Mouse (Mus musculus): Measurements from ENCODE around the gene Trp53tg5. TPM values are rescaled to one million over a fixed set of nuclear protein-coding genes. Genes with fewer than 3 reads are reported as not detected.

Gene Trp53tg5
- total and polyA plus RNA-seq, 2 experiments: not detected

DNA sequence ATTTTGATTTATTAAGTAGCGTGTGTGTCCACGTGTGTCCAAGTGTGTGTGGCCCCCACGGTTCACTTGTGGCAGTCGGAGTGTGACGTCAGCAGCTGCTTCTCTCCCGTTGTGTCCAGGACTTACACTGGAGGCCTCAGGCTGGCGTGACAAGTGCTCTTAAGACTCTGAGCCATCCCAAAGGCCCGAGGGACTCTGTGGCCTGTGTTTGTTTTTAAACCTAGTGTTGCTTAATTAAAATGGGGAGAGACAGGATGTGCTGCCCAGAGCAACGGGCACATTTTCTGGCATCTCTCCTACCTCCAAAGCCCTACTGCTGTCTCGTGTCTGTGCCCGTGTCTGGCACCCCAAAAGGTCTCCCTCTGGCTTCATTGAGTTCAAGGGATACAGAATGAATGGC is 50.1 kb downstream of the Trp53tg5 start:
- Histone ChIP-seq H3K27me3 (ENCODE audit: control insufficient read depth, insufficient read depth, low read length) (no peaks in the 10 kb centered on the region), H3K36me3 (ENCODE audit: control insufficient read depth, insufficient read depth, low read length) (peaks cover 39% of the 10 kb centered on the region), H3K4me3 (ENCODE audit: insufficient read depth, low read depth, low read length) (no peak overlapping the region), H3K27ac (replicated peaks; ENCODE audit: insufficient read depth, low read depth, low read length) (peak overlapping the region; percentile 89), H3K9ac (ENCODE audit: low read depth, low read length) (peak overlapping the region; percentile 42; the same call in 1 of the 2 replicates), H3K4me1 (ENCODE audit: control insufficient read depth, insufficient read depth, low read length) (peaks cover 50% of the 10 kb centered on the region), H3K79me2 (ENCODE audit: control insufficient read depth, insufficient read depth, low read length) (no peaks in the 10 kb centered on the region)
- DNase-seq (ENCODE audit: extremely low read depth, low read depth, low spot score): peak; percentile 93
- 27% methylated on average over 11 of the region's 11 CpGs for WGBS
- TF ChIP-seq CTCF (IDR thresholded peaks at IDR 0.05; ENCODE audit: low read depth, low read length) (peak; percentile 4; the same call in 1 of the 2 replicates), POLR2A (IDR thresholded peaks at IDR 0.05; ENCODE audit: extremely low read depth, insufficient read depth, low read length) (0 out of 2 replicates have a peak, but pooled peaks have one; percentile 38)

DNA sequence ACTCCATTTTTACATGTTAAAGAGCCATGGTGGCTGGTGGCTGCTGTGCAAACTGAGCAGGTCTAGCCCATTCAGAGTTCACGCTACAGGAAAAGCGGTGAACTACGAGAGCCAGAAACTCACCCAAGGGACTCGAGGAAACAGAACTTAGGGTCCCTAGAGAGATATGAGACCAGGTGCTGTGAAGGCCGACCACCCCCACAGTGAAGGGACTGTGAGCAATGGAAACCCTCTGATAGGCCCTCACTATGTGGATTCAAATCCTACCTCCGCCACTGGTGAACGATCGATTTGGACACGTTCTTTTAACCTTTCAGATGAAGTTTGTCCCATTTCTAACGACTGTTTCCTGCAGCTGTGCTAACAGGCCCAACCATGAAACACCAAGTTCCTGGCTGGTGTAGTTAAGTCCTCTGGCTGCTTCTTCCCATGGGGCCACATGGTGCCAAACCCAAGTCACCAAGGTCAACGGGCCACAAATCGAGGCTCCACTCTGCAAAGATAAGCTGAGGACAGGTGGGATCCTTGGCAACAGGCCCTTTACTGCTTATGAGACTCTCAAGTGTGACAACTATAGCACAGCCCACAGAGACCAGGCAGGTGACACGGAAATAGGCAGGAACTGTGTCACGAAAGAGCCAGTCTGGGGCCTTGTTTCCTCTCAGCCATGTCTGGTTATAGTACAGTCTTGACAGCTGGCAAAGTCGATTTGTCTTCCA is 50.7 kb downstream of the Trp53tg5 start:
- peak overlapping the region; percentile 20 for H3K9ac ChIP-seq (ENCODE audit: low read depth, low read length)
- DNase-seq (ENCODE audit: extremely low read depth, low read depth, low spot score): peak; percentile 96

DNA sequence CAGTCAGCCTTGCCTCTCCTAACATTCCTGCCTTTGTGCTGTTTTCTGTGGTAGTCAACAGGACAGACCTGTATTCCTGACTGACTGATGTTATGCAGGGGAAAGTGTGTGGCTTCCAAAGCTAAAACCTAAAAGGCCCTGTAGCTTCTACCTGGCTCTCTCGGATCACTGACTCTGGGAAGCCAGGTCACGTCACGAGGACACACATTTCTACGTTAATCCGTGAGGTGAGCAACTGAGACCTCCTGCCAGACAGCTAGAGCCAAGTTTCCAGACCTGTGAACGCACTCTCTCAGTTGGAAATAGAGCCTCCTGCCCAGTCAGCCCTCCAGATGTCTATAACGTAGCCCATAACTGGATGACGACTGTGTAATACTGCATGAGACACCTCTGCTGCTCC is 51.5 kb downstream of the Trp53tg5 start:
- TF ChIP-seq POLR2A (IDR thresholded peaks at IDR 0.05; ENCODE audit: extremely low read depth, insufficient read depth, low read length): no peak
- TF ChIP-seq CTCF (IDR thresholded peaks at IDR 0.05; ENCODE audit: low read depth, low read length): no peak
- peak overlapping the region; percentile 89 for H3K27ac ChIP-seq (replicated peaks; ENCODE audit: insufficient read depth, low read depth, low read length)
- WGBS: 17% methylated on average over 8 of the region's 8 CpGs
- DNase-seq (ENCODE audit: extremely low read depth, low read depth, low spot score): peak; percentile 88
- no peaks in the 10 kb centered on the region for H3K79me2 ChIP-seq (ENCODE audit: control insufficient read depth, insufficient read depth, low read length)
- H3K4me1 ChIP-seq (ENCODE audit: control insufficient read depth, insufficient read depth, low read length): peaks cover 45% of the 10 kb centered on the region
- H3K27me3 ChIP-seq (ENCODE audit: control insufficient read depth, insufficient read depth, low read length): no peaks in the 10 kb centered on the region
- H3K4me3 ChIP-seq (ENCODE audit: insufficient read depth, low read depth, low read length): no peak overlapping the region
- peak overlapping the region; percentile 16 for H3K9ac ChIP-seq (ENCODE audit: low read depth, low read length)
- peaks cover 24% of the 10 kb centered on the region for H3K36me3 ChIP-seq (ENCODE audit: control insufficient read depth, insufficient read depth, low read length)

More for the DNA sequence above, 50.7 kb downstream of the Trp53tg5 start:
- 26% methylated on average over 15 of the region's 15 CpGs for whole genome bisulfite sequencing
- H3K4me1 ChIP-seq (ENCODE audit: control insufficient read depth, insufficient read depth, low read length): peaks cover 49% of the 10 kb centered on the region
- H3K4me3 ChIP-seq (ENCODE audit: insufficient read depth, low read depth, low read length): no peak overlapping the region
- TF ChIP-seq CTCF (IDR thresholded peaks at IDR 0.05; ENCODE audit: low read depth, low read length) (no peak), POLR2A (IDR thresholded peaks at IDR 0.05; ENCODE audit: extremely low read depth, insufficient read depth, low read length) (no peak)
- H3K27ac ChIP-seq (replicated peaks; ENCODE audit: insufficient read depth, low read depth, low read length): peak overlapping the region; percentile 89
- no peaks in the 10 kb centered on the region for H3K79me2 ChIP-seq (ENCODE audit: control insufficient read depth, insufficient read depth, low read length)
- peaks cover 33% of the 10 kb centered on the region for H3K36me3 ChIP-seq (ENCODE audit: control insufficient read depth, insufficient read depth, low read length)
- no peaks in the 10 kb centered on the region for H3K27me3 ChIP-seq (ENCODE audit: control insufficient read depth, insufficient read depth, low read length)

DNA sequence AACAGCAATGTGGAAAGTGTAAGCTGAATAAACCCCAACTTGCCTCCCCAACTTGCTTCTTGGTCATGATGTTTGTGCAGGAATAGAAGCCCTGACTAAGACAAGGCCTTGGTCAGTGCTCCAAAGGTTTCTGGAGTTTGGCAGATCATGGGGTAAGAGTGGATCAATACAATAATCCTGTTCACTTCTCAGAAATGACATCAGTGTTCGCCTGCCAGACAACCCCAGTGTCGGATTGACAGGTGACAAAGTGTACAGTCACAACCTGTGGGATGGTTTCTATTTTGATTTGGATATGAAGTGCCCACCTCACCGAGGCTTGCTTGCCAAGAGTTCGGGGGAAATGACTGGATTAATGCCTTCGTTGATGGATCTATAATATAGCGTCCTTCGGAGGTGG is 52.2 kb downstream of the Trp53tg5 start:
- peaks cover 18% of the 10 kb centered on the region; the same call in 1 of the 2 replicates for H3K36me3 ChIP-seq (ENCODE audit: control insufficient read depth, insufficient read depth, low read length)
- peak overlapping the region; percentile 89 for H3K27ac ChIP-seq (replicated peaks; ENCODE audit: insufficient read depth, low read depth, low read length)
- WGBS: 24% methylated on average over 7 of the region's 7 CpGs
- H3K27me3 ChIP-seq (ENCODE audit: control insufficient read depth, insufficient read depth, low read length): no peaks in the 10 kb centered on the region
- no peak overlapping the region; the same call in 1 of the 2 replicates for H3K9ac ChIP-seq (ENCODE audit: low read depth, low read length)
- H3K79me2 ChIP-seq (ENCODE audit: control insufficient read depth, insufficient read depth, low read length): no peaks in the 10 kb centered on the region
- peaks cover 40% of the 10 kb centered on the region for H3K4me1 ChIP-seq (ENCODE audit: control insufficient read depth, insufficient read depth, low read length)
- no peak overlapping the region for H3K4me3 ChIP-seq (ENCODE audit: insufficient read depth, low read depth, low read length)
- no peak for TF ChIP-seq POLR2A (IDR thresholded peaks at IDR 0.05; ENCODE audit: extremely low read depth, insufficient read depth, low read length)
- DNase-seq (ENCODE audit: extremely low read depth, low read depth, low spot score): peak; percentile 95

Other genes starting within 250 kb of the Trp53tg5 start
- gene Svs2, start 235.3 kb downstream of the Trp53tg5 start, total RNA-seq (2014; rRNA removed): not detected in 2 replicates
- not detected in 2 replicates for gene Svs2, start 235.3 kb downstream of the Trp53tg5 start, polyA plus RNA-seq (2012; rRNA removed)
- not detected in 2 replicates for gene Svs3b, start 217.1 kb downstream of the Trp53tg5 start, total RNA-seq (2014; rRNA removed)
- not detected in 2 replicates for gene Svs3b, start 217.1 kb downstream of the Trp53tg5 start, polyA plus RNA-seq (2012; rRNA removed)
- gene Svs4, start 195.3 kb downstream of the Trp53tg5 start, total RNA-seq (2014; rRNA removed): not detected in 2 replicates
- not detected in 2 replicates for gene Svs4, start 195.3 kb downstream of the Trp53tg5 start, polyA plus RNA-seq (2012; rRNA removed)
- gene Svs3a, start 184.5 kb downstream of the Trp53tg5 start, total RNA-seq (2014; rRNA removed): not detected in 2 replicates
- gene Svs3a, start 184.5 kb downstream of the Trp53tg5 start, polyA plus RNA-seq (2012; rRNA removed): not detected in 2 replicates
- gene Svs6, start 157.0 kb downstream of the Trp53tg5 start, total RNA-seq (2014; rRNA removed): not detected in 2 replicates
- gene Svs6, start 157.0 kb downstream of the Trp53tg5 start, polyA plus RNA-seq (2012; rRNA removed): not detected in 2 replicates
- not detected in 2 replicates for gene Svs5, start 141.0 kb downstream of the Trp53tg5 start, total RNA-seq (2014; rRNA removed)
- gene Svs5, start 141.0 kb downstream of the Trp53tg5 start, polyA plus RNA-seq (2012; rRNA removed): not detected in 2 replicates
- 0.94 and 1.4 TPM in 2 replicates for gene Slpi, start 84.6 kb downstream of the Trp53tg5 start, total RNA-seq (2014; rRNA removed)
- 4.5 and 5.7 TPM in 2 replicates for gene Slpi, start 84.6 kb downstream of the Trp53tg5 start, polyA plus RNA-seq (2012; rRNA removed)
- 0.18 and 0.20 TPM in 2 replicates for gene Rbpjl, start 70.6 kb downstream of the Trp53tg5 start, total RNA-seq (2014; rRNA removed)
- gene Rbpjl, start 70.6 kb downstream of the Trp53tg5 start, polyA plus RNA-seq (2012; rRNA removed): not detected in 2 replicates
- gene Matn4, start 68.6 kb downstream of the Trp53tg5 start, total RNA-seq (2014; rRNA removed): 0.07 and 0.09 TPM in 2 replicates
- gene Matn4, start 68.6 kb downstream of the Trp53tg5 start, polyA plus RNA-seq (2012; rRNA removed): 0.04 and 0.05 TPM in 2 replicates
- gene Sdc4, start 29.8 kb downstream of the Trp53tg5 start, total RNA-seq (2014; rRNA removed): 511 and 573 TPM in 2 replicates
- 178 and 182 TPM in 2 replicates for gene Sdc4, start 29.8 kb downstream of the Trp53tg5 start, polyA plus RNA-seq (2012; rRNA removed)
- gene Sys1, start 16.8 kb downstream of the Trp53tg5 start, total RNA-seq (2014; rRNA removed): 33.7 and 40.9 TPM in 2 replicates
- gene Sys1, start 16.8 kb downstream of the Trp53tg5 start, polyA plus RNA-seq (2012; rRNA removed): 145 and 157 TPM in 2 replicates
- gene Gm20458, start 12.8 kb downstream of the Trp53tg5 start, total RNA-seq (2014; rRNA removed): 0.46 TPM in 1 of 2 replicates, not detected in the other
- 11.7 and 14.2 TPM in 2 replicates for gene Gm20458, start 12.8 kb downstream of the Trp53tg5 start, polyA plus RNA-seq (2012; rRNA removed)
- gene Dbndd2, start 12.4 kb upstream of the Trp53tg5 start, total RNA-seq (2014; rRNA removed): 8.1 and 10.1 TPM in 2 replicates
- 7.6 and 9.5 TPM in 2 replicates for gene Dbndd2, start 12.4 kb upstream of the Trp53tg5 start, polyA plus RNA-seq (2012; rRNA removed)
- gene Pigt, start 23.8 kb upstream of the Trp53tg5 start, total RNA-seq (2014; rRNA removed): 7.5 and 14.2 TPM in 2 replicates
- 56.7 and 63.7 TPM in 2 replicates for gene Pigt, start 23.8 kb upstream of the Trp53tg5 start, polyA plus RNA-seq (2012; rRNA removed)
- 4.6 and 8.5 TPM in 2 replicates for gene Wfdc2, start 88.7 kb upstream of the Trp53tg5 start, total RNA-seq (2014; rRNA removed)
- gene Wfdc2, start 88.7 kb upstream of the Trp53tg5 start, polyA plus RNA-seq (2012; rRNA removed): 9.9 and 18.9 TPM in 2 replicates
- not detected in 2 replicates for gene Spint3, start 99.7 kb upstream of the Trp53tg5 start, total RNA-seq (2014; rRNA removed)
- gene Spint3, start 99.7 kb upstream of the Trp53tg5 start, polyA plus RNA-seq (2012; rRNA removed): not detected in 2 replicates
- not detected in 2 replicates for gene Wfdc6a, start 111.7 kb upstream of the Trp53tg5 start, total RNA-seq (2014; rRNA removed)
- gene Wfdc6a, start 111.7 kb upstream of the Trp53tg5 start, polyA plus RNA-seq (2012; rRNA removed): 0.11 TPM in 1 of 2 replicates, not detected in the other
- not detected in 2 replicates for gene Eppin, start 119.9 kb upstream of the Trp53tg5 start, total RNA-seq (2014; rRNA removed)
- not detected in 2 replicates for gene Eppin, start 119.9 kb upstream of the Trp53tg5 start, polyA plus RNA-seq (2012; rRNA removed)
- gene Wfdc6b, start 139.8 kb upstream of the Trp53tg5 start, total RNA-seq (2014; rRNA removed): not detected in 2 replicates
- not detected in 2 replicates for gene Wfdc6b, start 139.8 kb upstream of the Trp53tg5 start, polyA plus RNA-seq (2012; rRNA removed)
- gene Wfdc8, start 139.9 kb upstream of the Trp53tg5 start, total RNA-seq (2014; rRNA removed): not detected in 2 replicates
- not detected in 2 replicates for gene Wfdc8, start 139.9 kb upstream of the Trp53tg5 start, polyA plus RNA-seq (2012; rRNA removed)
- not detected in 2 replicates for gene Wfdc16, start 165.1 kb upstream of the Trp53tg5 start, total RNA-seq (2014; rRNA removed)
- gene Wfdc16, start 165.1 kb upstream of the Trp53tg5 start, polyA plus RNA-seq (2012; rRNA removed): 0.07 TPM in 1 of 2 replicates, not detected in the other
- not detected in 2 replicates for gene Wfdc10, start 182.3 kb upstream of the Trp53tg5 start, total RNA-seq (2014; rRNA removed)
- not detected in 2 replicates for gene Wfdc10, start 182.3 kb upstream of the Trp53tg5 start, polyA plus RNA-seq (2012; rRNA removed)
- gene Wfdc9, start 182.9 kb upstream of the Trp53tg5 start, total RNA-seq (2014; rRNA removed): not detected in 2 replicates
- not detected in 2 replicates for gene Wfdc9, start 182.9 kb upstream of the Trp53tg5 start, polyA plus RNA-seq (2012; rRNA removed)
- not detected in 2 replicates for gene Wfdc11, start 200.4 kb upstream of the Trp53tg5 start, total RNA-seq (2014; rRNA removed)
- not detected in 2 replicates for gene Wfdc11, start 200.4 kb upstream of the Trp53tg5 start, polyA plus RNA-seq (2012; rRNA removed)
- not detected in 2 replicates for gene Wfdc13, start 211.4 kb upstream of the Trp53tg5 start, total RNA-seq (2014; rRNA removed)
- gene Wfdc13, start 211.4 kb upstream of the Trp53tg5 start, polyA plus RNA-seq (2012; rRNA removed): not detected in 2 replicates
- gene Spint4, start 224.8 kb upstream of the Trp53tg5 start, total RNA-seq (2014; rRNA removed): not detected in 2 replicates
- gene Spint4, start 224.8 kb upstream of the Trp53tg5 start, polyA plus RNA-seq (2012; rRNA removed): not detected in 2 replicates
- not detected in 2 replicates for gene Spint5, start 241.6 kb upstream of the Trp53tg5 start, total RNA-seq (2014; rRNA removed)
- gene Spint5, start 241.6 kb upstream of the Trp53tg5 start, polyA plus RNA-seq (2012; rRNA removed): not detected in 2 replicates

Data from liver, adult 2 months (tissue).